Mouse (Mus musculus) ovary, adult 18-20 months (tissue): ENCODE results near the gene Tmem26.
"Not testable (repeated sequence)": the region's sequence is repeated elsewhere in the genome, so short reads cannot be mapped to it uniquely, and the experiment has no call there.

Experiments
- DNase-seq: peaks from one replicate; pipeline ENCODE4 v3.0.0; 2022; ENCODE audit warnings: low spot score, mixed read lengths

The Tmem26 gene

GRCm38 (mm10) chr10:68723568-68724360 is at the start of gene Tmem26:
TSS of gene Tmem26 (plus strand) at chr10:68723646.
- peak; percentile 15 for DNase-seq

DNA sequence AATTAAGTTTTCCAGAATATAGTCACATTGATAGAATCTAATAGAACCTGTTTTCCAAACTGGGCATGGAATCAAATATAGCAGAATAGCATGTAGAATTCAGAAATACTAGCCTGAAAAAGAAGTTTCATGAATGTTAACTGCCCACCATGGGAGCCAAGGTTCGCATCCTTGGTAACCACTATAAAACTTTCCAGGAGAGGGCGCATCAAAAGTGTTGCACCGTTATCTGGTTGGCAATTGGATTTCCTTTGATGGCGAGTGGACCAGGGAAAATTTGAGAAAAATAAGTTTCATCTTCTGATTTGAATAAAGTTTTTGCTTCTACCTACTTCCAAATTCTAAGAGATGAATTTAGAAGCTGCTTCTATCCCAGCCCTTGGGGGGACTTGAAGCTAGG is 44.8 kb upstream of the Tmem26 start:
- no peak for DNase-seq

- DNase-seq = no peak
Measured at GRCm38 (mm10) chr10:68681233-68681632, 42.2 kb upstream of the Tmem26 start.

- DNase-seq = no peak
Measured at GRCm38 (mm10) chr10:68685510-68685909, 37.9 kb upstream of the Tmem26 start.

- no peak for DNase-seq
Measured at GRCm38 (mm10) chr10:68691116-68691515, 32.3 kb upstream of the Tmem26 start.

DNA sequence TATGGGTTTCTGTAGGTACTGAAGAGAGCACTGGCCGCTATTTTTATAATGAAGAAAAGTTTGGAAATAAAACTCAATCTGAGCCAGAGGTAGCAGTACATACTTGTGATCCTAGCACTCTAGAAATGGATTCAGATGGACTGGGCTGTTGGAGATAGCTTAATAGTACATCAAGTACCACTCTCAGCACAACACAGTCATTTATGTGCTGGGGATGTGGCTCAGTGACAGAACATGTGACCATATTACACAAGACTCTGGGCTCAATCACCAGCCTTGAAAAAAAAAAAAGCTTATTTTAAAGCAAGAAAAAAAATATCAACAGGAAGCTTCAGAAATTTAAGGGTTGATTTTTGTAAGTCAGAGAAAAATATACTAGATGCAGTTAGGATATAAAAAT is 31.0 kb upstream of the Tmem26 start:
- no peak for DNase-seq

DNA sequence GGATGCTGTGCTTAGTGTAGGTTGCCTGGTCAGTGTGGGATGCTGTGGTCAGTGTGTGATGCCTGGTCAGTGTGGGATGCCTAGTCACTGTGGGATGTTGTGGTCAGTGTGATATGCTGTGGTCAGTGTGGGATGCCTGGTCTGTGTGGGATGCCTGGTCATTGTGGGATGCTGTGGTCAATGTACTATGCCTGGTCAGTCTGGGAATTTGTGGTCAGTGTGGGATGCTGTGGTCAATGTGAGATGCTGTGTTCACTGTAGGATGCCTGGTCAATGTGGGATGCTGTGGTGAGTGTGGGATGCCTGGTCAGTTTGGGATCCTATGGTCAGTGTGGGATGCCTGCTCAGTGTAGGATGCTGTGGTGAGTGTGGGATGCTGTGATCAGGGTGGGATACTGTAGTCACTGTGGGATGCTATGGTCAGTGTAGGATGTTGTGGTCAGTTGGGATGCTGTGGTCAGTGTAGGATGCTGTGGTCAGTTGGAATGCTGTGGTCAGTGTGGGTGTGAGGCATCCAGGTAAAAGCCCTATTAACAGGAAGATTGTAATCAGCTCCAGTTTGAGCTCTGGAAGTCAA is 27.6 kb upstream of the Tmem26 start:
- DNase-seq = no peak

- no peak for DNase-seq
Measured at GRCm38 (mm10) chr10:68704268-68704667, 19.2 kb upstream of the Tmem26 start.

GRCm38 (mm10) chr10:68705471-68706036 is 17.9 kb upstream of the Tmem26 start:
- no peak for DNase-seq

GRCm38 (mm10) chr10:68707014-68707852 is 16.2 kb upstream of the Tmem26 start:
- no peak for DNase-seq

DNA sequence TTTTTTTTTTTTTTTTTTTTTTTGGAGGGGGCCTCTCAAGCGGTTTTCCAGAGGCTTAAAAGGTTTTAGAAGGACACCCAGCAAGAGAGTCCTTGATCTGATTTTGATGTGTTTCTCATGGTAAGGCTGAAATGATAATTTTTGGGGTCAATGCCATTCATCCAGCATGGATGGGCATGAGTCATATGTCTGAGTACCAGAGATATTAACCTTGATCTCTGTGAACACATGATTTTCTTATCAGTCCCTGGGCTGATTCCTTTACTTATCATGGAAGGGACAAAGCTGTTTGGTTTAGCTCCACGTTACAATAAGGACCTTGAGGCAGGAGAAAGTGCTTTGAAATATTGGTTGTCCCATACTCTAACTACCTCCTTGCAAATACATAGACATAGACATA is 10.5 kb upstream of the Tmem26 start:
- peak; percentile 17 for DNase-seq

- no peak for DNase-seq
Measured at GRCm38 (mm10) chr10:68714302-68714701, 9.1 kb upstream of the Tmem26 start.

- DNase-seq = no peak
Measured at GRCm38 (mm10) chr10:68715396-68715795, 8.1 kb upstream of the Tmem26 start.

DNA sequence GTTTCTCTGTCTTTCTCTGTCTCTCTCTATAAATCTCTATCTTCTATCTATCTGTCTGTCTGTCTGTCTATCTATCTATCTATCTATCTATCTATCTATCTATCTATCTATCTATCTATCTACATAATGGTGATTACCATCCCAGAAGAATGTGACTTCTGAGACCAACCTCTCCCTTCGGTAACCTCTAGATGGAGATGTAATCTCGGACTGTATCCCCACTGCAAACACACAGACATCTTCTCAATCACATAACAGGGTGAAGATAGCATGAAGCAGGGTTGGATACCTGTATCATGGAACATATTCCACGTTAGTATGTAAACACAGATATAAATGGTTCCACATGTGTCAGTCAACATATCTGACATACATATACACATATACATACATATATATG is 5.1 kb upstream of the Tmem26 start:
- no peak for DNase-seq

DNA sequence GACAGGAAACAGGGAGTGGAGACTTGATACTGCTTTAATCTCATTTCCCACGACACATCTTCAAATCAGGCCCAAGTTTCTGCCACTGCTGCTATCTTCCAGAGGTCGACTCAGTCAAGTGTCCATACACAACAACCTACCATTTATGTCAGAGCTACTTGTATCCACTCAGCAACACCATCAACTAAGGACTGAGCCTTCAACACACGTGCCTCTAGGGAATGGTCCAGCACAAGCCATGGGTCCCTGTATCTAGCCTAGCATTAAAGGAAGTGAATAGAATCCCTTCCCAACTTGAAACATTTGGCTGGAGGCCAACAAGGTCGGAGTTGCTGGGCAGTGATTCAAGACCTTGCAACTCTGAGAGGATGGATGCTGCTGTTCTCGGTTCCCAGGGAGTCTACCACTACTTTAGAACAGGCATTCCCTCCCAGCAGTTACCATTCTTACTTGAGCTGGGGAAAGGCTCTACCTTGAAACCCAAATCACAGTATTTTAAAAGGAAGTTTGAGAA is 2.5 kb upstream of the Tmem26 start:
- no peak for DNase-seq

DNA sequence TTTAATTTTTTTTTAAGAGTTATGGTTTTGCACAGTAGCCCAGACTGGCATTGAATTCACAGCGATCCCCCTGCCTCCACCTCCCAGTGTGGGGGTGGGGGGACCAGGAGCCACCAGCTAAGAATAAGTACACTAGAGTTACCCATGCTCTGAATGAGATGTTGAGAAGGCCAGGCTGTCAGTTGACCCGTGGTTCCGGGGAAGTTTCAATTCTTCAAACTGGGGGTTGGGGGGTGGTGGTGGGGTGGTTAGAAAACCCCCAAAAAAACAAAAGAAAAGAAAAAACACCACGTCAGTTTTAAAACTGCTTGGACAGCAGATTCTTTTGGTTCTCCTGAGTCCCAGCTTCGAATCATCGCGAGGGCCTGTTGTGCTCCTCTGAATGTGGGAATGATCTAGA is 431 bp upstream of the Tmem26 start:
- no peak for DNase-seq

GRCm38 (mm10) chr10:68724361-68724720 is 895 bp downstream of the Tmem26 start:
- no peak for DNase-seq

GRCm38 (mm10) chr10:68727464-68727863 is 4.0 kb downstream of the Tmem26 start:
- no peak for DNase-seq

- DNase-seq = no peak
Measured at GRCm38 (mm10) chr10:68735621-68736020, 12.2 kb downstream of the Tmem26 start.

GRCm38 (mm10) chr10:68737391-68737790 is 13.9 kb downstream of the Tmem26 start:
- DNase-seq = no peak

- not testable (repeated sequence) for DNase-seq
Measured at GRCm38 (mm10) chr10:68738981-68739380, 15.5 kb downstream of the Tmem26 start.

DNA sequence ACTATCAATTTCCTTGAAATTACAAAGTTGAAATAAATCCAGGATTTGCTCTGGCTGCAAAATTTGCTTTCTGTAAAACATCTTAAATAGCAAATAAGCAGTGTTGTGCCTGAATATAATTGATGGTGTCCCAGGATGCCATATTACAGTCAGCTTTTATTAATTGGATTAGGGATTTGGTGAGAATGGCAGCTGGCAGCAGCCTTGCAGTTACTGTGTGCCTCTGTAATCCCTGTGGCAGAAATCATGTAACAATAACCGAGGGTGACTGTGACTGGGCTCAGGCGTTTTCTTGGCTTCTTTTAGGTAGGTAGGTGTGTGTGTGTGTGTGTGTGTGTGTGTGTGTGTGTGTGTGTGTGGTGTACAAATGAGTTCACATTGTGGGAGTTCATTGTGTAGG is 16.8 kb downstream of the Tmem26 start:
- DNase-seq = no peak
